Mouse (Mus musculus) MEL (cell line): Measurements from ENCODE around the gene Tmcc3. TPM values are rescaled to one million over a fixed set of nuclear protein-coding genes. Genes with fewer than 3 reads are reported as not detected.
A peak's percentile ranks its signal among the peaks of the same experiment; 100 is the strongest.

Source experiments
- DNase-seq: peaks from one replicate; pipeline ENCODE4 v3.0.0; 2011; ENCODE audit warnings: low read depth, low spot score
- H3K27ac ChIP-seq: 2 replicates; pipeline ENCODE4 v1.5.1; 2012; ENCODE audit warnings: low read depth, mild to moderate bottlenecking, control low read depth, low read length, moderate library complexity; ENCODE audit not compliant: control insufficient read depth
- H3K27me3 ChIP-seq, 2 experiments: fragments of 150-350 bp in 1 of 2; sonication (generic) in 1 of 2; 2 replicates each; pipeline ENCODE4 v1.6.1; 2012; ENCODE audit warnings: low read length in 2 of 2, mild to moderate bottlenecking in 2 of 2, improper control_type of control experiment in 1 of 2, moderate library complexity in 1 of 2; ENCODE audit not compliant: insufficient read depth in 2 of 2, control insufficient read depth in 1 of 2
- H3K36me3 ChIP-seq, 2 experiments: 2 replicates each; pipeline ENCODE4 v1.6.1; 2012 to 2014; ENCODE audit warnings: low read length in 2 of 2, improper control_type of control experiment in 1 of 2, inconsistent platforms in 1 of 2, mild to moderate bottlenecking in 1 of 2; ENCODE audit not compliant: insufficient read depth in 2 of 2, control insufficient read depth in 1 of 2
- H3K4me1 ChIP-seq, 2 experiments: fragments of 150-350 bp in 1 of 2; sonication (generic) in 1 of 2; 2 replicates each; pipeline ENCODE4 v1.6.1; 2012; ENCODE audit warnings: low read length in 2 of 2, improper control_type of control experiment in 1 of 2, mild to moderate bottlenecking in 1 of 2; ENCODE audit not compliant: insufficient read depth in 2 of 2, control insufficient read depth in 1 of 2
- H3K4me3 ChIP-seq, 2 experiments: fragments of 150-350 bp in 1 of 2; sonication (generic) in 1 of 2; 2 replicates each; pipeline ENCODE4 v1.5.1; 2012; ENCODE audit warnings: low read depth in 2 of 2, low read length in 2 of 2, mild to moderate bottlenecking in 2 of 2, moderate library complexity in 2 of 2, control low read depth in 1 of 2, improper control_type of control experiment in 1 of 2; ENCODE audit not compliant: control insufficient read depth in 1 of 2, insufficient read depth in 1 of 2
- H3K79me2 ChIP-seq: 2 replicates; pipeline ENCODE4 v1.6.1; 2012; ENCODE audit warnings: mild to moderate bottlenecking, low read length, moderate library complexity; ENCODE audit not compliant: control insufficient read depth, poor library complexity, insufficient read depth
- H3K9ac ChIP-seq: 2 replicates; pipeline ENCODE4 v1.6.1; 2012; ENCODE audit warnings: low read depth, mild to moderate bottlenecking, control low read depth, low read length, moderate library complexity; ENCODE audit not compliant: control insufficient read depth, poor library complexity, severe bottlenecking
- H3K9me3 ChIP-seq: fragments of 150-350 bp; sonication (generic); replicated peaks from 2 replicates; pipeline ENCODE4 v1.6.1; 2012; ENCODE audit warnings: mild to moderate bottlenecking, low read length, improper control_type of control experiment, moderate library complexity; ENCODE audit not compliant: insufficient read depth
- BHLHE40 ChIP-seq: IDR thresholded peaks from 2 replicates; pipeline ENCODE4 v1.6.1; 2012; ENCODE audit warnings: low read depth, mild to moderate bottlenecking, inconsistent platforms, low read length, improper control_type of control experiment, borderline replicate concordance
- CHD1 ChIP-seq: IDR thresholded peaks from 2 replicates; pipeline ENCODE4 v1.6.1; 2012; ENCODE audit warnings: low read depth, mild to moderate bottlenecking, inconsistent platforms, low read length, improper control_type of control experiment
- CTCF ChIP-seq, 3 experiments: IDR thresholded peaks in 2 of 3; conservative IDR thresholded peaks in 1 of 3; 2 replicates each; pipeline ENCODE4 v1.5.1; 2011 to 2012; ENCODE audit warnings: low read length in 3 of 3, low read depth in 2 of 3, mild to moderate bottlenecking in 2 of 3, improper control_type of control experiment in 1 of 3, inconsistent platforms in 1 of 3, mixed read lengths in 1 of 3, moderate library complexity in 1 of 3; ENCODE audit not compliant: control insufficient read depth in 1 of 3, insufficient read depth in 1 of 3, poor library complexity in 1 of 3, severe bottlenecking in 1 of 3
- EP300 ChIP-seq, 2 experiments: IDR thresholded peaks; 2 replicates each; pipeline ENCODE4 v1.6.1; 2011; ENCODE audit warnings: improper control_type of control experiment in 2 of 2, low read length in 2 of 2, low read depth in 1 of 2, mild to moderate bottlenecking in 1 of 2
- KAT2A ChIP-seq: conservative IDR thresholded peaks from 2 replicates; pipeline ENCODE4 v1.6.1; 2012; ENCODE audit warnings: low read depth, low read length, improper control_type of control experiment, inconsistent platforms
- MAZ ChIP-seq: IDR thresholded peaks from 2 replicates; pipeline ENCODE4 v1.6.1; 2012; ENCODE audit warnings: low read depth, mild to moderate bottlenecking, inconsistent platforms, low read length, improper control_type of control experiment
- MEF2A ChIP-seq: IDR thresholded peaks from 2 replicates; pipeline ENCODE4 v1.6.1; 2014; ENCODE audit warnings: low read depth, mild to moderate bottlenecking, inconsistent platforms, low read length, improper control_type of control experiment; ENCODE audit not compliant: poor library complexity, insufficient replicate concordance, severe bottlenecking; ENCODE audit errors: extremely low read depth
- MYB ChIP-seq: IDR thresholded peaks from 2 replicates; pipeline ENCODE4 v1.6.1; 2011; ENCODE audit warnings: mild to moderate bottlenecking, low read depth, low read length, improper control_type of control experiment
- NELFE ChIP-seq: IDR thresholded peaks from 2 replicates; pipeline ENCODE4 v1.6.1; 2011; ENCODE audit warnings: low read depth, low read length, improper control_type of control experiment
- RAD21 ChIP-seq: IDR thresholded peaks from 2 replicates; pipeline ENCODE4 v1.6.1; 2011; ENCODE audit warnings: mild to moderate bottlenecking, low read depth, low read length, improper control_type of control experiment
- SIN3A ChIP-seq: IDR thresholded peaks from 2 replicates; pipeline ENCODE4 v1.6.1; 2012; ENCODE audit warnings: low read length, improper control_type of control experiment, inconsistent platforms
- SMC3 ChIP-seq: IDR thresholded peaks from 2 replicates; pipeline ENCODE4 v1.6.1; 2011; ENCODE audit warnings: low read depth, low read length, improper control_type of control experiment
- TAL1 ChIP-seq: IDR thresholded peaks from 2 replicates; pipeline ENCODE4 v1.6.1; 2012; ENCODE audit warnings: mild to moderate bottlenecking, inconsistent platforms, low read length, moderate library complexity, mixed read lengths
- TBP ChIP-seq: IDR thresholded peaks from 2 replicates; pipeline ENCODE4 v1.8.0; 2011; ENCODE audit warnings: low read depth, low read length, improper control_type of control experiment
- USF1 ChIP-seq: IDR thresholded peaks from 2 replicates; pipeline ENCODE4 v1.6.1; 2014; ENCODE audit warnings: low read depth, mild to moderate bottlenecking, inconsistent platforms, low read length, improper control_type of control experiment, moderate library complexity
- ZC3H11A ChIP-seq: IDR thresholded peaks from 2 replicates; pipeline ENCODE4 v1.6.1; 2012; ENCODE audit warnings: low read depth, mild to moderate bottlenecking, inconsistent platforms, low read length, improper control_type of control experiment
- ZKSCAN1 ChIP-seq: IDR thresholded peaks from 2 replicates; pipeline ENCODE4 v1.6.1; 2012; ENCODE audit warnings: low read depth, mild to moderate bottlenecking, inconsistent platforms, low read length, improper control_type of control experiment, moderate library complexity
- ZNF384 ChIP-seq: IDR thresholded peaks from 2 replicates; pipeline ENCODE4 v1.6.1; 2012; ENCODE audit warnings: low read depth, mild to moderate bottlenecking, inconsistent platforms, low read length, improper control_type of control experiment
- polyA plus RNA-seq, 2 experiments: library from polyadenylated mRNA; stranded (reverse) in 1 of 2; unstranded in 1 of 2; fragments of >175 nt in 1 of 2; fragments of >200 nt in 1 of 2; gene quantifications; 2 replicates each; pipeline versions ENCODE4 v1.2.1 to v1.2.4; 2012; ENCODE audit warnings: low replicate concordance in 2 of 2, low read depth in 1 of 2; ENCODE audit not compliant: insufficient read length in 2 of 2, insufficient read depth in 1 of 2, missing spikeins in 1 of 2
- total RNA-seq: library from RNA; depleted of rRNA; stranded (reverse); fragments of 300-350 nt; gene quantifications from 2 replicates; pipeline ENCODE4 v1.2.3, GENCODE M21; 2012

The Tmcc3 gene
- total and polyA plus RNA-seq, 3 experiments: 1.3 to 2.6 TPM; not detected in 1

GRCm38 (mm10) chr10:94581384-94581783 lies 269.6 kb downstream of the Tmcc3 start:
- Histone ChIP-seq H3K27ac (no peak overlapping the region), H3K79me2 (no peaks in the 10 kb centered on the region), H3K27me3 (no peaks in the 10 kb centered on the region), H3K4me1 (peaks cover 5 to 11% of the 10 kb centered on the region in 2 experiments; a peak in 3 of 4 replicates), H3K9me3 (no peaks in the 10 kb centered on the region), H3K9ac (no peak overlapping the region), H3K4me3 (no peak overlapping the region), H3K36me3 (peaks cover 0 to 10% of the 10 kb centered on the region in 2 experiments; a peak in 2 of 4 replicates)
- peak; percentile 8; the same call in 1 of the 2 replicates for TF ChIP-seq RAD21
- TF ChIP-seq SMC3: 0 out of 2 replicates have a peak, but pooled peaks have one; percentile 16
- TF ChIP-seq ZNF384: no peak
- TF ChIP-seq SIN3A: no peak
- peak; percentile 23 to 39 (median 34) for TF ChIP-seq CTCF (IDR thresholded peaks at IDR 0.05 in 2 of 3, conservative IDR thresholded peaks at IDR 0.05 in 1 of 3; ENCODE audit: control insufficient read depth in 1 of 3, insufficient read depth in 1 of 3, low read depth in 2 of 3, low read length in 3 of 3, poor library complexity in 1 of 3, severe bottlenecking in 1 of 3)
- TF ChIP-seq ZC3H11A: no peak
- DNase-seq: peak; percentile 21

- Histone ChIP-seq H3K36me3 (no peaks in the 10 kb centered on the region; a peak in 1 of 4 replicates), H3K9ac (no peak overlapping the region), H3K79me2 (no peaks in the 10 kb centered on the region), H3K27me3 (no peaks in the 10 kb centered on the region), H3K9me3 (no peaks in the 10 kb centered on the region)
- DNase-seq: peak; percentile 43
- no peak for TF ChIP-seq SMC3
- TF ChIP-seq MEF2A: no peak
- no peak for TF ChIP-seq TAL1
- no peak for TF ChIP-seq TBP
- no peak for TF ChIP-seq ZKSCAN1
- TF ChIP-seq CHD1: no peak
- no peak for TF ChIP-seq MAZ
- no peak for TF ChIP-seq NELFE
- TF ChIP-seq RAD21: no peak
- no peak for TF ChIP-seq MYB
- no peak for TF ChIP-seq KAT2A
- no peak for TF ChIP-seq USF1
- no peak for TF ChIP-seq EP300 (IDR thresholded peaks at IDR 0.05; ENCODE audit: low read depth in 1 of 2, low read length in 2 of 2)
- no peak for TF ChIP-seq BHLHE40
- TF ChIP-seq CTCF (IDR thresholded peaks at IDR 0.05 in 2 of 3, conservative IDR thresholded peaks at IDR 0.05 in 1 of 3; ENCODE audit: control insufficient read depth in 1 of 3, insufficient read depth in 1 of 3, low read depth in 2 of 3, low read length in 3 of 3, poor library complexity in 1 of 3, severe bottlenecking in 1 of 3): no peak
- TF ChIP-seq, all 39 proteins: peak for 0
- H3K4me1 ChIP-seq: no peaks in the 10 kb centered on the region
- no peak overlapping the region for H3K27ac ChIP-seq
- no peak overlapping the region for H3K4me3 ChIP-seq
These were observed 272.0 kb downstream of the Tmcc3 start for GRCm38 (mm10) chr10:94583714-94584113.
